Mouse (Mus musculus) adrenal gland (tissue): ENCODE measurements around the gene Ralgapb.

Experiments used
- intact Hi-C: fragments of 180-260 bp; cut with DNase I; formaldehyde crosslinking; loops from one replicate; pipeline ENCODE4 v1.15.1; 2025

Ralgapb gene

DNA sequence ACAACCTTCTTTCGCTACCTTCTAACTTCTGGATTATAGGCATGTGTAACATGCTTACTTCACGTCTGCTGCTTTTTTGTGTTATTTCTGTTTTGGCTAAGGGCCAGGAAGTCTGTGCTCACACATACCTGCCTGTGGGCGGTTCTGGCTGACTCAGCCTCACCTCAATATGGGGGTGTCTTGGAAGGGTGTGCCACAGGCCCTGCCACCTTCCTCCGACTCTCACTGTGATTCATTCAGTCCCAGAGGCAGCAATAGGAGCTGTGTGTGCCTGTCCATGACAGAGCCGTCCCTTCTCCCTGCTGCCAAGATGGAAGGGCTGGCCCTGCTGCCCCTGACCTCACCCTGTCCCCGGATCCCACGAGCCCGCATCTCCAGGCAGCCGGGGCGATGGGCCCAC lies 102.9 kb downstream of the Ralgapb start, which contains the start of gene Arhgap40:
Arhgap40 (plus strand) TSS at position 269 of the 400 bp plus-strand sequence.
- intact Hi-C loops, result no loop called here

DNA sequence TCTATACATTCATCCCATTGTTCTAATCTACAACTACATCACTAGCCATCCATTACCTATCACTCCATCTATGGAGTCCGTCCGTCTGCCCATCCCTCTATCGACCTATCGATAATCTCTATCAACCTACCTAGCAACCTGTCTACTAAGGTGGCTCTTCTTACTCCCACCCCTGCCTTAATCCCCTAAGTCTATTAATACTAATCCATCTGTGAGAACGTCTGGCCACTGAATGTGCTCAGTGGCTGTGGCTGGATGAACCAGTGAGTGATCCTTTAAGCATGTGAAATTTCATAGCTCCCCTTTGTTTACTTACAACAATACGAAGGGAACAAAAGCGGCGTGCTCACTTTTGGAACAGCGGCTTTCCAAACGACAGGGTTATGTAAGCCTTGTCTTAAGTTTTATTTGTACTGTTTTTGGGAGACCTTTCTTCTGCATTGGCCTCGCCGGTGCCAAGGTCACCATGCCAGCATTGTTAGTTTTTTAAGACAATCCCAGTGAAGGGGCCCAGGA lies 104.2 kb downstream of the Ralgapb start:
- intact Hi-C loops, result no loop called here

DNA sequence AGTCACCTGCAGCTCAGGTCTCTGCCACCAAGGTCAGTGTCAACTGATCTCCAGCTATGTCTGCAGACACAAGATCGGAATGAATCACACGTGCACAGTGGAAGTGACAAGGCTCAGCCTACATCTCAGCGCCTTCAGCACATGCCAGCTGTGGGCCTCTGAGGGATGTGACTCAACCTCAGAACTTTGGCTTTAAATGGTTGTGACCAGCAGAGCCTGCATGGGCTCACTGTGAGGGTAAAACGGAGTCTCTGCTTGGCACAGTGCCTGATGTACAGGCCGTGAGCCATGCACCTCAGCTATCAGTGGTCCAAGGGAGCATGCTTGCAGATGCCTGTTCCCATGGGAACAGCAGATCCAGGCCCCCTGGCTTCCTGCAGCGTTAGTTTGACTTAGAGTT lies 108.9 kb downstream of the Ralgapb start:
- intact Hi-C loops, result no loop called here

DNA sequence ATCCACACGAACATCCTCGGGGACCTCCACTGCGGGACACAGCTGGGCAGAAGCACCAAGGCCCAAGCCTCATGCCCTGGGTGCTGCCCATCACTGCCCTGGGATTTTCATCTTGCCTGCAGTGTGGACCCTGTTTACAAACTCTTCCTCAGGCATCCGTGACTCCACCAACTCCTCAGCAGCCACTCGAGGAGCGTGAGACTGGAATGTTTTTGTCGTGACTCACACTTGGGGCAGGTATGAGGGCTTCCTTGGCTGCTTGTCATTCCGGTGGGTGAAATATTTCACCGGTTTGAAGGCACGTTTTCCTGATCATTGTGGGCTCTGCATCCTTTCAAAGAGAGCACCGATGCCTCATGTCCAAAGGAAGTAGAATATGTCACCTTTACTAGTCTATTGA lies 109.4 kb downstream of the Ralgapb start:
- intact Hi-C loops, result no loop called here

DNA sequence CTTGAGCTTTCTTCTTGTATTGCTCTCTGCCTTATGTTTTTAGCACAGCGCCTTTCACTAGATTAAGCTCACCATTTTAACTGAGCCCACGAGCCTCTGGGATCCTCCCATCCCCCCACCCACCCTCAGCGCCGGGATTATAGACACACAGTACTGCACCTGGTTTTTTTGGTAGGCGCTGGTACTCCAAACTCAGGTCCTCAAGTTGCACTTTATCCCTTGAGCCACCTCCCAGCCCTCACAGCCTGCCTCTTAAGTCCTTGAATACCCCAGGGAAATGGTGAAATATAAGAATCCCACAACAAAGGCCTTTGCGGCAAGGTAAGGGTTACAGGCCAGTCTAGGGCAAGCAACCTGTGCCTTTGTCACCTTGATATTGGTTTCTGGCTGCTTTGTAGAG lies 110.2 kb downstream of the Ralgapb start:
- intact Hi-C loops, result no loop called here

DNA sequence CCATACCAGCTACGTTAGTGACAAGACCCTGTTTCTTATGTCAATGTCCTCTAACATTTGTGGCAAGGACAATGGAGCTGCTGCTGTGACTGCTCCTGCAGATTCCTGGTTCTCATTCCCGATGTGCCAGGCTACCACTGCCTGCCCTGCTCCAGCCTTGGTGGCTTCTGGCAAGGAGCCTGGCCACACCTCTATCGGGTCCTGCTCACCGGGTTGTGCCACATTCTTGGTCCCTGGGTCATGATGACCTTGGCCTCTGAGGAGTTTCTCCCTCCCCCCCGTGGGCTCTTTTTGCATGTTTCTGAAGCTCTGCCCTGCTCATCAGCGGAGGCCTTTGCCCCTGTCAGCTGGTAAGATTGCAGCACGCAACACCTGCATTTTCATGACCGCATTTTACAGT lies 113.4 kb downstream of the Ralgapb start:
- intact Hi-C loops, result no loop called here

DNA sequence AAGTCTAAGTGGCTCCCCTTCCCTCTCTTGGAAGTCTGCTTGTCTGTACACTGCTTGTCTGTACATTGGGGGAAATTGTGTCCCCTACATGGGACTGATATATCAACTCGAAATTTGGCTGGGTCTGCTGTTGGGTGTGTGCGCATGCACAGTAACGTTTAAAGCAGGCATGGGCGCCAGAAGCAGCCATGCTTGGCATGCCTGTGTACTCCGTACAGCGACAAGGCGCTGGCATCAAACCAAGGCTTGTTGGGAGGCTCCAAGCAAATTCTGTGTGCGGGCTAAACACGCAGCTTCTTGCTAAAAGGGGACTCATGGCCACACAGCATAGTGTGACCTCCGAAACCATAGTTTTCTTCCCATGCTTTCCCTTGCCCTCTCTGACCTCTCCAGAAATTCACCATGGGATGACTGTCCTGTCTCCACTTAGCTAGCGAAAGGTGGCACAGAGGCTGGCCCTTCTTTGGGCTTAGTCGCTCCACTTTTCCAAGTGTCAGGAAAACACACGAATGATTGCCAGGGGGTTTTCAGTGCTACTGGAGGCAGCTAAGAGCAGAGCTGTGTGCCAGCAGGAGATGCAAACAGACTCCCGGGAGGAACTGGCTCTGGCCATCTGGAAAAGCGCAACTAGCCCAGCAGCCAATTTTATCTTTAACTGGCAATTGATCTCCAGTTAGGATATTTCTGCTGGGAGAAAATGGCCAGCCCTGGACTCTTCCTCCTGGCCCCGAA lies 114.6 kb downstream of the Ralgapb start:
- intact Hi-C loops, result no loop called here

DNA sequence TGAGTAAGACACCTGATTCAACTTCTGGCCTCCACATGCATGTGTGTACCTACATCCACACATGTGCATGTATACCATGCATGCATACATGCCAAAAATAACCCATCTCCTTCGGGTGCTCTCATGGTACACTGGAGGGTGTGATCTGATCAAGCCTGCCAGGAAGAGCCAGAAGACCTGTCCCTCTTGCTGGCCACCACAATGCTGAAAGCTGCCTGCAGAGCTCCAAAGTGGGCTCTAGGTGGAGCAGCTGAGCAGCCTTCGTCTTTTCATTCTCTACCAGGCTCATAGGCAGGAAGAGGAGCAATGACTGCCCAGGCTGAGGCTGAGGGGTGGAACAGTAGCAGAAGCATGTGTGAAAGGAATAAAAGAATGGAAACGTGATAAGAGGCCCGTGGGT lies 124.4 kb downstream of the Ralgapb start:
- intact Hi-C loops, result no loop called here

DNA sequence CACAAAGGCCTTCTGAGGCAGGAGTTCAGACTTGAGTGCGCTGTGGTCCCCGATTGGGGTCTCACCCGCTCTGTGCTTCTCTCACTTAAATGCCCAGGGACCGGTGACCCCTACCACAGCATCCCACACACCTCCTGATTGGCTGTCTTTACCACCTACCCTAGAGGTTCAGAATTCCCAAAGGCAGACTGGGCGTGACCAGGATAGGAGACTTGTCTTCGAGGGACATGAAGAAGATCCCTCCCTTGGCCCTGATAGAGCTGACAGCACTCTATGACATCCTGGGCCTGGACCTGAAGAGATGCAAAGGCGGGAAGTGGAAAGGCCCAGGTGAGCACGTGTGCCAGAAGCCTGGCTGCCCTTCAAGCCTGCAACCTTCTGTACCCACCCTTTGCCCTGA lies 124.9 kb downstream of the Ralgapb start:
- intact Hi-C loops, result no loop called here

DNA sequence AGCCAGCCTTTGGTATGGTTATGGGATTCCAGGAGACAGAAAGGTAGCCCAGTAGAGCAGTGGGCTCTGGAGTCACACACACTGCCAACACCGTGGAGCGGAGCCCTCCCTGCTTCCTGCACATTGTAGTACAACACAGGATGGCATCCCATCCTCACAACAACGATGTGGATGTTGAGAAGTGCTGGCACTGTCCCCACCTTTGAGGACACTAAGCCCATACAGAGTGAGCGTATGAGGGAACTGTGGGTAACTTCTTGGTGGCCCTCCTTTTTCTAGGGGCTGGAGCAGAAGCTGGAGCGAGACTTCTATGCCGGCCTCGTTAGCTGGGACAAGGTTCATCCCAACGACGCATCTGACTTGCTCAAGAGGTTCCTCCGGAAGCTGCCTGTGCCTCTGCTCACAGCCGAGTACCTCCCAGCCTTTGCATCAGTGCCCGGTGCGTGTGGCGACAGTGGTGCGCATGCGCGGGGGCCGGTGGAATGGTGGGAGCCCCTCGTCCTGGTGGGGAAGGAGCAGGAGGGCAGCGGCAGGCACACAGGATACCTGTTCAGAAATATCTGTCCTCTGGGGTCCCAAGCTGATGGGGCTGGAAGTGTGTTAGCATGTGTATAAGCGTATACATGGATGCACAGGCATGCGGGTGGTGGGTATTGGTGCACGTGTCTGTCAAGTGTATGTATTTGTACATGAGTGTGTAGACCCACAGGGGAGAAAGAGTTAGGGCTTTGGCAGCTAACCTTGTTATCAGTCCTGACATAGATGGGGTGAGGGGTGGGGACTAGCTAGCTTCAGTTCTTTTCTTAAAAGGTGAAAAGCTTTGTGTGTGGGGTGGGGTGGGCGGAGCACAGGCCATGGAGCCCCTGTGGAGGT lies 130.0 kb downstream of the Ralgapb start:
- intact Hi-C loops, result loop anchor here (10.0 kb wide), 1 partner anchor 325 kb away; no protein-coding TSS in a partner anchor

DNA sequence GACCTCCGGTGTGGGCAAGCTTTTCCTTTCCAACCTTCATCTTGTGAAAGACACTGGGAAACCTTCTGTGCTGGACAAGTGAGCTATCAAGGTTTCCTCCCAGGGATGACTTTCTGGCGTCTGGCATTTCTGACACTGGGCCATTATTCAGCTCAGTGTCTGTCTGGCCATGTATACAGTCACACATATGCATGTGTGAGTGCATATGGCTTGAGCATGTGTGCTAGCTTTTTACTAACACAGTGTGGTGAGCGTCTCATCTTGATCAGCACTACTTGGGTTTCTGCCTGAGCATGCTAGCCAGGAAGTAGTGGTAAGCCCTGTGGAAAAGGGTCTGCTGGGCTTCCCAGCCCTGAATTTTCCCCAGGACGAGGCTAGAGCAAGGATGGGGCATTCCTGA lies 131.6 kb downstream of the Ralgapb start:
- intact Hi-C loops, result loop anchor here (10.0 kb wide), 1 partner anchor 324 kb away; no protein-coding TSS in a partner anchor

DNA sequence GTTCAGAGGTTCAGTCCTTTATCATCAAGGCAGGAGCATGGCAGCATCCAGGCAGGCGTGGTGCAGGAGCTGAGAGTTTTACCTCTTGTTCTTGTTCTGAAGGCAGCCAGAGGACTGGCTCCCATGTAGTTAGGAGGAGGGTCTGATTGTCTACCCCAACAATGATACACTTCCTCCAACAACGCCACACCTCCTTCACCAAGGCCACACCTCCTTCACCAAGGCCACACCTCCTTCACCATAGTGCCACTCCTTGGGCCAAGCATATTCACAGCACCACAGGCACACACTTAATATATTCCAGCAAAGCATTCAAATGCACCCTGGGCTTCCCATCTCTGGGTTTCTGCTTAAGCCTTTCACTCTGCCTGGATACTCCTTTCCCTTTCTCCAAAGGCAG lies 135.6 kb downstream of the Ralgapb start:
- intact Hi-C loops, result loop anchor here (5.0 to 10.0 kb wide), 2 partner anchors 97 to 320 kb away; no protein-coding TSS in a partner anchor

DNA sequence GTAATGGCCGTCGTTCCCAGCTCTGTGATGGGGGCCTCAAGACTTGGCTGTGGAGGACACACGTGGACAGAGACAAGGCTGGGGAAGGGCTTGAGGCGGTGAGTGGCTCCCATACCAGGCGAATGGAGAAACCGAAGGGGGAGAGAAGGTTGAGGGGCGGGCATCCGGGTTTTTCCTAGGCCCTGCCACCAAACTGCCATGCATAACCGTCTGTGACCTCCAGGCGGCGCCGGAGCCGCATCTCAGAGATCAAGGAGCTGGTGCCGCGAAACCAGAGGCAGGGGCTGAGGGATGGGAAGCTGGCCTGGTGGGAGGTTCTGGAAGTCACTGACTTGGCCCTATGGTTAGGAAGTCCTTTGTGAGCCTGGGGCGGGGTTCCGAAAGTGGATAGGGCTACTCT lies 137.1 kb downstream of the Ralgapb start:
- intact Hi-C loops, result loop anchor here (5.0 to 10.0 kb wide), 2 partner anchors 96 to 318 kb away; no protein-coding TSS in a partner anchor
